Mouse (Mus musculus) stomach, postnatal 0 days (tissue): ENCODE results near the gene Lrrc25. TPM values are rescaled to one million over a fixed set of nuclear protein-coding genes. Genes with fewer than 3 reads are reported as not detected.
A peak's percentile ranks its signal among the peaks of the same experiment; 100 is the strongest.

Experiments
- ATAC-seq: fragments of 200-750 bp; cut with Nextera tagmentation; 2 replicates; pipeline ENCODE4 v1.8.0; 2017; ENCODE audit not compliant: low FRiP score, low TSS enrichment
- DNase-seq: peaks from one replicate; pipeline ENCODE4 v3.0.0-alpha.2; 2016; ENCODE audit warnings: low spot score
- H3K27ac ChIP-seq: fragments of 300-500 bp; sonication (generic); replicated peaks from 2 replicates; pipeline ENCODE4 v1.5.1; 2014; ENCODE audit warnings: mild to moderate bottlenecking, control low read depth
- H3K27me3 ChIP-seq: fragments of 300-500 bp; sonication (generic); 2 replicates; pipeline ENCODE4 v1.6.1; 2014; ENCODE audit warnings: low read length; ENCODE audit not compliant: control insufficient read depth, insufficient read depth
- H3K36me3 ChIP-seq: fragments of 300-500 bp; sonication (generic); 2 replicates; pipeline ENCODE4 v1.6.1; 2014; ENCODE audit warnings: low read length, mixed read lengths; ENCODE audit not compliant: control insufficient read depth, insufficient read depth
- H3K4me1 ChIP-seq: fragments of 300-500 bp; sonication (generic); replicated peaks from 2 replicates; pipeline ENCODE4 v1.6.1; 2014; ENCODE audit warnings: antibody characterized with exemption; ENCODE audit not compliant: control insufficient read depth, insufficient read depth
- H3K4me2 ChIP-seq: fragments of 300-500 bp; sonication (generic); replicated peaks from 2 replicates; pipeline ENCODE4 v1.6.1; 2014; ENCODE audit warnings: low read depth, mild to moderate bottlenecking, control low read depth, moderate library complexity
- H3K4me3 ChIP-seq: fragments of 300-500 bp; sonication (generic); 2 replicates; pipeline ENCODE4 v1.5.1; 2014; ENCODE audit warnings: low read depth, low read length, control low read depth
- H3K9ac ChIP-seq: fragments of 300-500 bp; sonication (generic); 2 replicates; pipeline ENCODE4 v1.6.1; 2014; ENCODE audit warnings: mild to moderate bottlenecking, low read length, control low read depth, mixed read lengths
- H3K9me3 ChIP-seq: fragments of 300-500 bp; sonication (generic); 2 replicates; pipeline ENCODE4 v1.6.1; 2016; ENCODE audit warnings: low read length; ENCODE audit not compliant: control insufficient read depth
- CTCF ChIP-seq: IDR thresholded peaks from 2 replicates; pipeline ENCODE4 v1.5.1; 2016; ENCODE audit warnings: antibody characterized with exemption, low read depth, mild to moderate bottlenecking, moderate library complexity
- EP300 ChIP-seq: optimal IDR thresholded peaks from 2 replicates; pipeline ENCODE3; 2016; ENCODE audit warnings: antibody characterized with exemption
- WGBS: fragments of 180-500 bp; shearing (Covaris S2); extraction: QIAGEN DNeasy Blood & Tissue Kit; methylation state at CpG from one replicate; pipeline ENCODE4 v1.1.7; 2014; 5-methylcytosine and 5-hydroxymethylcytosine counted together
- polyA plus RNA-seq: library from polyadenylated mRNA; unstranded; fragments of >200 nt; fragmentation: Nextera tagmentation; extraction: Ambion mirVana; gene quantifications from 2 replicates; pipeline ENCODE4 v1.2.1, GENCODE M21; 2015

Lrrc25 gene
- polyA plus RNA-seq, 1 experiment from 2014 or later, result 2.3 TPM

- under 1% methylated on average over 54 of the region's 54 CpGs for WGBS
- no peak for TF ChIP-seq EP300
- TF ChIP-seq CTCF, result peak; percentile 87
- Histone ChIP-seq H3K36me3 (no peaks in the 10 kb centered on the region), H3K4me1 (peaks cover 3% of the 10 kb centered on the region), H3K27ac (peak overlapping the region; percentile 97), H3K9ac (peak overlapping the region; percentile 60), H3K4me3 (peak overlapping the region; percentile 75), H3K9me3 (no peaks in the 10 kb centered on the region), H3K4me2 (peak overlapping the region; percentile 94), H3K27me3 (no peaks in the 10 kb centered on the region)
- DNase-seq (peak; percentile 87), ATAC-seq (0 out of 2 replicates have a peak, but pooled peaks have one; percentile 8)
Measured at GRCm38 (mm10) chr8:70610796-70611771, 4.9 kb upstream of the Lrrc25 start.

GRCm38 (mm10) chr8:70611849-70612248 is 4.1 kb upstream of the Lrrc25 start:
- no peaks in the 10 kb centered on the region for H3K9me3 ChIP-seq
- H3K27ac ChIP-seq, result peak overlapping the region; percentile 81
- no peak for ATAC-seq
- WGBS, result 3% methylated on average over 6 of the region's 6 CpGs
- H3K36me3 ChIP-seq, result no peaks in the 10 kb centered on the region
- H3K4me1 ChIP-seq, result peaks cover 3% of the 10 kb centered on the region
- H3K9ac ChIP-seq, result no peak overlapping the region
- DNase-seq, result peak; percentile 86
- peak overlapping the region; percentile 75 for H3K4me3 ChIP-seq
- H3K27me3 ChIP-seq, result no peaks in the 10 kb centered on the region
- TF ChIP-seq EP300, result no peak
- peak; percentile 97 for TF ChIP-seq CTCF
- peak overlapping the region; percentile 94 for H3K4me2 ChIP-seq

- Histone ChIP-seq H3K4me1 (peaks cover 3% of the 10 kb centered on the region; the same call in 1 of the 2 replicates), H3K9me3 (no peaks in the 10 kb centered on the region), H3K4me2 (no peak overlapping the region), H3K27me3 (no peaks in the 10 kb centered on the region), H3K27ac (no peak overlapping the region), H3K36me3 (no peaks in the 10 kb centered on the region), H3K9ac (no peak overlapping the region), H3K4me3 (no peak overlapping the region)
- DNase-seq (no peak), ATAC-seq (no peak)
- TF ChIP-seq EP300 (no peak), CTCF (no peak)
- WGBS, result 8% methylated on average over 1 of the region's 1 CpGs
Measured at GRCm38 (mm10) chr8:70613763-70614162, 2.2 kb upstream of the Lrrc25 start.

GRCm38 (mm10) chr8:70614469-70614868 is 1.5 kb upstream of the Lrrc25 start:
- Histone ChIP-seq H3K9me3 (no peaks in the 10 kb centered on the region), H3K4me2 (no peak overlapping the region), H3K27ac (0 out of 2 replicates have a peak overlapping the region, but pooled peaks have one; percentile 35), H3K36me3 (no peaks in the 10 kb centered on the region), H3K27me3 (no peaks in the 10 kb centered on the region), H3K4me1 (0 out of 2 replicates have a peak, but pooled peaks cover 3% of the 10 kb centered on the region), H3K4me3 (no peak overlapping the region), H3K9ac (no peak overlapping the region)
- no peak for TF ChIP-seq CTCF
- TF ChIP-seq EP300, result no peak
- DNase-seq (no peak), ATAC-seq (no peak)
- WGBS, result 53% methylated on average over 5 of the region's 5 CpGs

GRCm38 (mm10) chr8:70615281-70615680 is 674 bp upstream of the Lrrc25 start:
- WGBS, result 77% methylated on average over 8 of the region's 8 CpGs
- TF ChIP-seq EP300 (no peak), CTCF (no peak)
- H3K4me1 ChIP-seq, result 0 out of 2 replicates have a peak, but pooled peaks cover 3% of the 10 kb centered on the region
- DNase-seq (no peak), ATAC-seq (no peak)
- H3K4me3 ChIP-seq, result no peak overlapping the region
- no peaks in the 10 kb centered on the region for H3K27me3 ChIP-seq
- no peaks in the 10 kb centered on the region for H3K9me3 ChIP-seq
- no peak overlapping the region for H3K27ac ChIP-seq
- no peaks in the 10 kb centered on the region for H3K36me3 ChIP-seq
- H3K9ac ChIP-seq, result no peak overlapping the region
- H3K4me2 ChIP-seq, result no peak overlapping the region

- DNase-seq, result no peak
- H3K4me2 ChIP-seq, result no peak overlapping the region
- no peak for ATAC-seq
- no peaks in the 10 kb centered on the region for H3K27me3 ChIP-seq
- no peak overlapping the region for H3K4me3 ChIP-seq
- TF ChIP-seq CTCF, result no peak
- no peak for TF ChIP-seq EP300
- no peaks in the 10 kb centered on the region for H3K4me1 ChIP-seq
- H3K9ac ChIP-seq, result no peak overlapping the region
- H3K27ac ChIP-seq, result no peak overlapping the region
- H3K36me3 ChIP-seq, result no peaks in the 10 kb centered on the region
- WGBS, result 56% methylated on average over 11 of the region's 11 CpGs
- H3K9me3 ChIP-seq, result no peaks in the 10 kb centered on the region
Measured at GRCm38 (mm10) chr8:70616645-70617044, 690 bp downstream of the Lrrc25 start.
